Mouse (Mus musculus) megakaryocyte, adult 5-6 weeks (primary cell): ENCODE data around the gene Rnf146. TPM values are rescaled to one million over a fixed set of nuclear protein-coding genes. Genes with fewer than 3 reads are reported as not detected.
"Not testable (repeated sequence)": the region's sequence is repeated elsewhere in the genome, so short reads cannot be mapped to it uniquely, and the experiment has no call there.

ENCODE experiments used
- ATAC-seq: 2 replicates; pipeline ENCODE4 v1.8.0; 2016; ENCODE audit warnings: mild to moderate bottlenecking, inconsistent platforms; ENCODE audit not compliant: poor library complexity, severe bottlenecking
- total RNA-seq, 2 experiments: library from RNA; stranded (forward) in 1 of 2; stranded (reverse) in 1 of 2; fragments of 153-499, 151-499 nt in 1 of 2; fragments of 221-1000, 200-1000 nt in 1 of 2; gene quantifications; 2 replicates each; pipeline versions ENCODE4 v1.2.3 to v1.2.4; 2015 to 2017

The Rnf146 gene
- total RNA-seq (2015), result 33.1 and 36.4 TPM in 2 replicates
- total RNA-seq (2017), result 49.4 and 50.1 TPM in 2 replicates

DNA sequence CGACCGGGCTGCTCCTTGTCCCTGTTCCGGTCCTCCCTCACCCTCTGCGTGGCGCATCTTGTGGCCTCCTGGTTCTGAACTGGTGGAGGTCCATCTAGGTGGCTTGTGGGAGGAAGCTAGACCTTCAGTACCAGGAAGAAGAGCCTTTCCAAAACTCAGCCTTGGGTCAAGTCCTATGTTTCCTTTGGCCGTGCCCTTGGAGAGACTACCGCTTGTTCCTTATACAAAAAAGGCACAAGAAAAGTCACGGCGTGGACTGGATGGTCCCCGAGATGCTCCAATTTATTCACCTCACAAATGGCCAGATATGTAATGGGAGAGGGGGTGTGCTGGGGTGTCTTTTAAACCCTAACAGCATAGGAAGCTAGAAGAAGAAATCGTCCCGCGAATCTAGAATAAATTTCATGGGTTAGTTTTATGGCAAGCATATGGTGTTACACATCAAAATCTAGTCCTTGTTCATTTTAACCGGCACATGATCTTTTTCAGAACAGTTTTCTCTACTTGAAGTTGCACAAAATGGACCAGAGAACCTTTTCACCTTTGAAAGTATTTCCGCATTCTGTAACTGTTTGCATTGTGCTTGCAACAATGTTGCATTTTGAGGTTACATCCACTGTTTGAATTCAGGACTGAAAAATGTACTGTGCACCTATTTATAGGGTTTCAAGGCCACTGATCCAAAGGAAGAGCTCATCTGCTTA lies at the start of gene Rnf146:
Gene Rnf146, minus strand, starts transcription at position 246 of the 704 bp plus-strand sequence.
- peak; percentile 35 for ATAC-seq

DNA sequence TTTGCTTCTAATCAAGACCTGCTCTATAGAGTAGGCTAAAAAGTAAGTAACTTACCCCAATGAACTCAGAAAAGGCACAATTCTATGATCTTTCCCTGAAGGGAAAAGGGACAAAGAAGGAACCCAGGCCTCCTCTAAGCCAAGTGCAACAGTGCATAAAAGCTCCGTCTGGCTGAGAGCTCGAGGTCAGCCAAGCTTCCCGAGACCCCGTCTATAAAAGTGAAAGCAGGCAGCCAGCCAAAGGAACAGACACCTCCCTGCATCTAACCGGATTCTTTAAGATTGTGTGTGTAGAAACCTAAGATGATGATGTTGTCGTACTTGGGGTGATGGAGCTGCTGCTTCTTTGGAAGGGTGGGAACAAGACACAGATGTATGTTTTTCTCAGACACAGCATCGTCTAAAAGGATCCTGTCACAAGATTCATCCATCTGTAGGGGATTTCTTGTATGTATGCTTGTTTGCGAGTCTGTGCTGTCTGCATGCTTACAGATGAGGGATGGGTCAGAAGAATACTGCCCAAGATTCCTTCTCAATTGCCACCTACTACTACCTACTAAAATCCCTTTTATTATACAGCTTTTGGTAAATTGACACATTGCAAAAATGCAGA lies 40.5 kb upstream of the Rnf146 start:
- ATAC-seq, result no peak

DNA sequence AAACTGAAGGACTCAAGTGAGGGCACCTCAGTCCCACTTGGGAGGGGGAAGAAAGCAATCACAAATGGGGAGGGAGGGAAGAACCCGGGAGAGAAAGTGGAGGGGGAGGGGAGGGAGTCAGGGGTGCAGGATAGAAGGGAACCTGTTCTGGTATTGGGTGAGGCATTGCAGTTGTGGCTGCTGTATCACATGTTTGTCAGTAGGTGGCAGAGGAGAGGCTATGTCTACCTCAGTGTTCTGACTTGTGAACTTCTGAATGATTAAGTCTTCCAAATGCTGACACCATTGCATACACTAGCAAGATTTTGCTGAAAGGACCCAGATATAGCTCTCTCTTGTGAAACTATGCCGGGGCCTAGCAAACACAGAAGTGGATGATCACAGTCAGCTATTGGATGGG lies 32.6 kb upstream of the Rnf146 start:
- ATAC-seq, result not testable (repeated sequence)

GRCm38 (mm10) chr10:29381558-29381957 lies 19.3 kb upstream of the Rnf146 start:
- no peak for ATAC-seq

GRCm38 (mm10) chr10:29374065-29374464 lies 11.8 kb upstream of the Rnf146 start:
- no peak for ATAC-seq

GRCm38 (mm10) chr10:29361464-29362196 lies 612 bp downstream of the Rnf146 start:
- peak; percentile 70 for ATAC-seq

- ATAC-seq, result peak; percentile 58
Measured at GRCm38 (mm10) chr10:29361095-29361463, 1.2 kb downstream of the Rnf146 start.

- ATAC-seq, result no peak
Measured at GRCm38 (mm10) chr10:29354183-29354582, 8.1 kb downstream of the Rnf146 start.

DNA sequence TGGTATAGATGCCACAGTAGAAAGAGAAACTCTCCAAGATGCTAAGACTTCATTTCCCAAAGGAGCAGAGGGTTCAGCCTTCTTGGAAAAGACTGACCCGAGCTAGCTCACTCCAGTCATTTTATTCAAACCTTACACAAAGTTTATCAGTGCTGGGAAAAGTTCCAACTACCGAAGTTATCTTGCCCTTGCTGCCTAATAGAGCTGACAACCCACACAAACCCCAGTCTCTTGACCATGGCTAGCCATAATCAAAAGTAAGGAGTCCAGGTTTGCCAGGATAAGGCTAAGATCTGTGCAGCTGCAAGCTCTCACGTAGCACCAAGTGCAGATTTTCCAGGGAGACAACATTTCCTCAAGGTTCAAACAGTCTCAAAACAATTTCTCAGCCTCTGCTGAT lies 9.7 kb downstream of the Rnf146 start:
- ATAC-seq, result no peak

- ATAC-seq, result peak; percentile 30; the same call in 1 of the 2 replicates
Measured at GRCm38 (mm10) chr10:29351420-29351819, 10.8 kb downstream of the Rnf146 start.

DNA sequence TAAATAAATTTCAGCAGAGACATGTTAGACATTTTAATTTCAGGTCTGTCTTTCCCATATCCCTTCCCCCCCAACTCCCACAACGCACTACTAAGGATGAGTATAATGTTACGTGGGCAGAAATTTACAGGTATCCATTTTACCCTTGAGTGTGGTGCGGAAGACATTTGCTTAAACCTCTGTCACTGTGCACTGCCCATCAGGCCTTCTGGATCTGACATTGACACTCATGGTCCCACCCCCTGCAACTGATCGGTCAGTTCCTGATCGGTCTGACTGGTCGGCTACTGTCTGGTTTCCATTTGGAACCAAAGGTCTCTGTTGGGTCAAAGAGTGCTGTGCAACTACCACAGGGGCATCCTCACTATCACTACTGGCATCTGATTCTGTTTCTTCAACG lies 15.6 kb downstream of the Rnf146 start:
- no peak for ATAC-seq

DNA sequence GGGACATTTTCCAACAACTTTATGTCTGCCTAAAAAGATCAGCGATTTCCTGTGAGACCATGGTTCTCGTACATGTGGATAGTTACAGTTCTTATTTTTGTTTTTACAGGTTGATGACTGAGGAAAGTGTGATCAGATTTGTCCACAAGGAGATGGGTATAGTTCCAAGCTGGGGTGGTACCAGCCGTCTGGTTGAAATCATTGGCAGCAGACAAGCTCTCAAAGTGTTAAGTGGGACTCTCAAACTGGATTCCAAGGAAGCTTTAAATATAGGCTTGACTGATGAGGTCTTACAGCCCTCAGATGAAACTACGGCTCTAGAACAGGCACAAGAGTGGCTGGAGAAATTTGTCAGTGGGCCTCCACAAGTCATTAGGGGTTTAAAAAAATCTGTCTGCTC lies 18.0 kb downstream of the Rnf146 start:
- no peak for ATAC-seq

- ATAC-seq, result peak; percentile 96
Measured at GRCm38 (mm10) chr10:29338355-29339056, 23.7 kb downstream of the Rnf146 start.

- ATAC-seq, result no peak
Measured at GRCm38 (mm10) chr10:29333836-29334235, 28.4 kb downstream of the Rnf146 start.

DNA sequence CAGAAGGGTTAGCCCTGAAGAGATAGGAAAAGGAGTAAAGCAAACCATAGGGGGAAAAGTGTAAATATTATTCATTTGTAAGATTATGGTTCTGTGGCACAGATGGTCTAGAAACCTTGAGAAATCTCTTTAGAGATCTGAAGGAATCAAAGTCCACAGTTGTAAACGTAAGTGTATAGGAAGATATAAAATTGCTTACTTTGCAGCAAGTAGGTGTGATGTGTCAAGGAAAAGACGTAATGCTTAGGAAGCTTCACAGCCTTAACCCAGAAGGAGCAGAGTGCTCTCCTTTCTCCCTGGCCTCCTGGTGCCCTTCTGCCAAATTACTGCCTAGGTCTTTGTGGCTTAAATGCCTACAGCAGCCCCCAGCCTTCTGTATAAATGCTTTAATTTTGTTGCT lies 37.4 kb downstream of the Rnf146 start:
- no peak for ATAC-seq

GRCm38 (mm10) chr10:29313905-29314304 lies 48.3 kb downstream of the Rnf146 start:
- ATAC-seq, result 0 out of 2 replicates have a peak, but pooled peaks have one; percentile 11

- ATAC-seq, result peak; percentile 94
Measured at GRCm38 (mm10) chr10:29313064-29313638, 49.1 kb downstream of the Rnf146 start, which contains the start of gene Echdc1. Gene Echdc1 (plus strand): TSS chr10:29313166.

DNA sequence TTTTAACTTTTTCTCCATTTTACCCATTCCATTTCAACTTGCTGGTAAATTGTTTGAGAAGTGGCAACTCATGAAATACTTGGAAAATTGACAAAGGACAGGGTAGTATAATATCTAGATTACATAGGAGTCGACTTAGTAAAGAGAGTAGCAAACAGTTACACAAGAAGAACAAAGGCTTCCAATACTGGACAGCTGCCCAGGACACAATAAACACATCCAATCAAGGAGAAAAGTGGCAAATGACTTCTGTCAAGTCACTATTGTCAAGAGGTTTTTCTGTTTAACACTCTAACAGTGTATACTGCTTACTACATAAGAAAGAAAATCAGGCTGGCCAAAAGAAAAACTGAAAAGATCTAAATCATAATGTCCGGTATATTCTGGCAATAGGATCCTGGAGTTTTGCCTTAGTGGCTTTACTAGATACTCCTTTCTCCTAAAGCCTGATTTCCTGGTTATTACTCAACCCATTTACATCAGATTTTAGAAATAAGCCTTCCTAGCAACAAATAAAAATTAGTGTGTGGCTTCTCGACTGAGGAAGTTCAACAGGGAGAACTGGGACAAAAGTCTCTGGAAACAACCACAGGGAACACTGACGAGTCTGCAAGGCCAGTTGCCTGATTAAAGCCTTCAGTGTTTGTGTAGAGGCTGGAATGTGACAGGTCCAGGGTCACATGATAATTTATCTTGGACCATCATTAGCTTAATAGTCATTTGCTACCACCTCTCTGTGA lies 50.6 kb downstream of the Rnf146 start:
- no peak for ATAC-seq

GRCm38 (mm10) chr10:29302230-29302629 lies 60.0 kb downstream of the Rnf146 start:
- no peak for ATAC-seq
